Mouse (Mus musculus) right cerebral cortex, adult 18-20 months (tissue): ENCODE results near the gene 5430427O19Rik.

Experiments
- DNase-seq: peaks from one replicate; pipeline ENCODE4 v3.0.0; 2022; ENCODE audit warnings: mixed read lengths

5430427O19Rik gene

DNA sequence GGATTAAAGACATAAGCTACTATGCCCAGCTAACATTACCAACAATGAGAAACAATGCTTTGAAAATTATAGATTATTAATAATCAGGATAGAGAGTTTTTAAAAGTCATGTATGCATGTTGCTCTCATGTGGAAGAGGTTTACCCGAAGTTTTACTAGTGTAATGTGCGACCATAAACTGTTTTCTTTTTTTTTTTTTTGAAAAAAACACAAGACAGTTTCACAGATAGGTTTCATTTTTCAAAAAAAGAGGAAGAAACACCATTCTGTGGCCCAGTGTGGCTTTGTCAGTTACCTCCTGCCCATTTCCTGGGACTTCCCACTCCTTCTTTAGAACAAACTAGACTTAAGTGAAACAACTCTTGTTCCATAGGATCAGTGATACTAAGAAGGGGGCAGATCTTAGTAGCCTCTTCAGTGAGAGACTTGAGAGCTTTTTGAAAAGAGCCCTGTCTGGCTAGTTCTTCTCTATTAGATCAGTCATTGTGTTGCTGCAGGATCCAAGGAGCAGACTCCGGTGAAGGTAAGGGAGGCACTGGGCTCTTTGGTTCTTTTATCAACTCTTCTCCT lies at the start of gene 5430427O19Rik:
TSS of gene 5430427O19Rik (plus strand) at position 441 of the 570 bp plus-strand sequence.
- no peak for DNase-seq

- DNase-seq: peak; percentile 0
Observed at GRCm38 (mm10) chrX:85827719-85828453, 42.3 kb upstream of the 5430427O19Rik start.

DNA sequence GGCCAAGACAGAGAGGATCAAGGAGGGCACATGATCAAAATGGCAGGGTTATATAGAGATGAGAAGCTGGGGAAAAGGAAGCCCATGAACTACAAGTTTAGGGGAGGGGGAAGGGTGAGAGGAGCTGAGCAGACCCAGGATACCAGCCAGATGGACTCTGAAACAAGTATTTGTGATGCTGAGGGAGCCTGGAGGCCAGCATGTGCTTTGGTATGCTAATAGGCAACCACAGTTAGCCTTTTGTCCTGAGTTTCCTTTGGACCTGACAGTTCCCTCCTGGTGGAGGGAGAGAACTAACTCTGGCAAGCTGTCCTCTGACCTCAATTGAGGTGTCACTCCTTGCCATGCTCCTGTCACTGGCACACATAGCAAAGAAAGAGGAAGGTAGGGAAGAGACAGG lies 41.2 kb upstream of the 5430427O19Rik start:
- peak; percentile 4 for DNase-seq

DNA sequence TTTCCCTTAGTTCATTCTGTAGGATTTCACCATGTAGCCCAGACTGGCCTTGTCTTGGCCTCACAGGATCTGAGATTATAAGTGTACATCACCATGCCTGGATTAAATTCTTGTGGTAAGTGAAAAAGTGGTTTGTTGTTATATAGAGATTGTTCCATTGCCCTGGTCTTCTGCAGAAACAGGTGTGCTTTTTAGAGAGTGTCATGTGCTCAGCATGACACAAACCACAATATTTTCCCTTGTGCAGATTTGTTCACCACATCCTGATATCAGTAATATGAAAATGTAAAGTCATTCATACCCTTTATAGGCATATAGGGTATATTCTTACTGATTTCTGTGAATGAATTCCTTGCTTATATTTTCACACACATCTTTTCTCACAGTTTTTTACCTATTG lies 31.0 kb upstream of the 5430427O19Rik start:
- DNase-seq: no peak

- no peak for DNase-seq
Observed at GRCm38 (mm10) chrX:85855938-85856337, 14.2 kb upstream of the 5430427O19Rik start.

DNA sequence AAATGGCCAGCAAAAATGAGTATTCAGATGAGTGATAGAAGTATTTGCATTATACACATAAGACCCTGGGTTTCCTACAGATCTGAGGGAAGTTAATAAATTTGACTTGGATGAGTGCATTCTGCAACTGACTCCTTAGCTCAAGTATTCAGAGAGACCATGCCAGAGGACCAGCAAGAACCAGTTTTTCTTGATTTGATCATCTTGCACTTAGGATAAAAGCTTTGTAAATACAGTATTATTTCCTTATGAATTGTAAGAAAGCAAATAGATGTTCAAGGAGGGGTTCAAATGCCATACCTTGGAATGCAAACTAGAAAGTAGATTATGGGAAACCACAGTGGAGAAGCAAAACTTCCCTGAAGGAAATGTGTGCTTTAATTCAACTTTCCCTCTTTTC lies 13.0 kb upstream of the 5430427O19Rik start:
- DNase-seq: no peak

DNA sequence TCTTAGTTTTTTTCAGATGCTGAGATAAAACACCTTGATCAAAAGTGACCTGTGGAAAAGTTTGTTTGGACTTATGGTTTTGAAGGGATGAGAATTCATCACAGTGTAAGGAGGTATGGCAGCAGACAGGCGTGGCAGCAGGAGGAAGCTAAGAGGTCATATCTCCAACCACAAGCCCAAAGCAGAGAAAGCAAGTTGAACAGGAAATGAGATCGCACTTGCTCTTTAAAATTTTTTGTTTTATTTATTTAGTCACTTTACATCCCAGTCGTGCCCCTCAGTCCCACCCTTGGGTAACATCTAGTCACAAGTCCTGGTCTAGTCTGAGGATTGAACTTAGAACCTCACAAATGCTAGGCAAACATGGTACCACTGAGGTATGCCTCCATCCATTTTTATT lies 2.1 kb upstream of the 5430427O19Rik start:
- no peak for DNase-seq

- no peak for DNase-seq
Observed at GRCm38 (mm10) chrX:85871371-85872056, 1.4 kb downstream of the 5430427O19Rik start.

GRCm38 (mm10) chrX:85874367-85874766 lies 4.2 kb downstream of the 5430427O19Rik start:
- DNase-seq: no peak

- DNase-seq: no peak
Observed at GRCm38 (mm10) chrX:85875951-85876350, 5.8 kb downstream of the 5430427O19Rik start.

GRCm38 (mm10) chrX:85877747-85878146 lies 7.6 kb downstream of the 5430427O19Rik start:
- DNase-seq: no peak

DNA sequence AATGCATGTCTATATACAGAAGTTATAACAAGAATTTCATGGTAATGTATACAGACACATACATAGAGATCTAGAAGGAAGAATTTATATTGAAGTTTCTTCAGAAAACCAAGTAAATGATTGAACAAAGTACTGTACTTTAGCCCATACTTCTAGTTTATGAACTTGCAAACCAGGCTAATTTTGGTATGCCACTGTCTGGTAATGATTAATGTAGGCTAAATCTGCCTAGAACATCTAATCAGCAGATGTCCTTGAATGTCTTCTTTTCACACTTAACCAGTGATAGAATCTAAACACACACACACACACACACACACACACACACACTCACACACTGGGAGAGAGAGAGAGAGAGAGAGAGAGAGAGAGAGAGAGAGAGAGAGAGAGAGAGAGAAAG lies 8.1 kb downstream of the 5430427O19Rik start:
- no peak for DNase-seq

- peak; percentile 14 for DNase-seq
Observed at GRCm38 (mm10) chrX:85879198-85879977, 9.2 kb downstream of the 5430427O19Rik start.

GRCm38 (mm10) chrX:85886651-85887050 lies 16.5 kb downstream of the 5430427O19Rik start:
- no peak for DNase-seq

DNA sequence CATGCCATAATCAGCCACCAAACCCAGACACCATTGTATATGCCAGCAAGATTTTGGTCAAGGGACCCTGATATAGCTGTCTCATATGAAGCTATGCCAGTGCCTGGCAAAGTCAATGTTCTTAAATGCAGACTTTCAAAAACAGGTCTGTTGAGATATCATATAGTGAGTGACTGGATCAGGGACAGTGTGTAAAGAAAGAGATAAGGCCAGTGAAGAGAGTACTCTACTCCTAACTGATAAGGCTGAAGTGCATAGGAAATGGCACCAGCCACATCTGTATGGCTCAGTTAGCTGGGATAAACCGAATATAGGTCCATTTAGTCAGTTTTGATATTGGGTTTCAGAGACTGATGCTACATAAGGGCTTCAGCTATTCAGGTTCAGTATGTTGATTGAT lies 31.0 kb downstream of the 5430427O19Rik start:
- DNase-seq: no peak

- DNase-seq: peak; percentile 0
Observed at GRCm38 (mm10) chrX:85919034-85919433, 48.9 kb downstream of the 5430427O19Rik start.

- DNase-seq: no peak
Observed at GRCm38 (mm10) chrX:85932991-85933390, 62.8 kb downstream of the 5430427O19Rik start.
